Mouse (Mus musculus): ENCODE measurements at regions not wholly inside any gene's neighbourhood (a gene's known extent, or its start where the extent isn't known, plus 50 kb on each side); places are given as distances from the start of the nearest gene placed in this dataset.

DNA sequence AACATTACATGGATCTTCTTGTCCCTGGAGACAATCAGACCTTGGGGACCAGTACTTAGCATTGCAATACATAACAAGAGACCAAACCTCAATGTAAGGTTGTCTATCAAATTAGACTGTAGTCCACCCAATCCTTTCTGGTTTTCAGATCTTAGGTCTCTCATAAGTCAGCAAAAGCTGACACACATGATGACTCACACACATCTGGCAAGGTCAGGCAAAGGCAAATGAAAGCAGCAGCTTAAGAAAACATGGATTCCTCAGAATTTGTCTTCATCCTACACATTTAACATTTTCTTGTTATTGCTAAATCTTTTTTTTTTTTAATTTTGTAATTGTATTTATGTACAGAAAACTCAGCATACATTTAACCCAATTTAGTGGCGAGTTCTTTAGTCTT lies 52.0 kb downstream of the Gm11983 start:
- in situ Hi-C loops (cut with MboI, MseI) = no loop called here

DNA sequence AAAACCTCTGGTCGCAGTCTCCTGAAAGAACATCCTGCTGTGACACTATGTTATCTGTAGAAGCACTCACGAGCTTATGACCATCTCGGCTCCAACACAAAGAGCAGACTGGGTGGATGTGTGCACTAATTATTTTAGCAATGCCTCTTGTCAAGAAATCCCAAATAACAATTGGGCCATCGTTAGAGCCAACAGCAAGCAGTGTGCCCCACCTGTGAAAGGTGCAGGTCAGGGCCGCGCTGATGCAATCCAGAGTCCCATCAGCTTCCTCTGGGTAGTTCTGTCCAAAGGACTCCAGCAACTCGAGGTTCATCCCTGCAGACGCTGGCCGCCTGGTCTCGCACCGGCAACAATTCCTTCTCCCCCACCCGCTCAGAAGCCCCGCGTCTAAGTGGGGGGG lies 54.6 kb downstream of the Gm11983 start:
- in situ Hi-C loops (cut with MboI, MseI) = no loop called here

DNA sequence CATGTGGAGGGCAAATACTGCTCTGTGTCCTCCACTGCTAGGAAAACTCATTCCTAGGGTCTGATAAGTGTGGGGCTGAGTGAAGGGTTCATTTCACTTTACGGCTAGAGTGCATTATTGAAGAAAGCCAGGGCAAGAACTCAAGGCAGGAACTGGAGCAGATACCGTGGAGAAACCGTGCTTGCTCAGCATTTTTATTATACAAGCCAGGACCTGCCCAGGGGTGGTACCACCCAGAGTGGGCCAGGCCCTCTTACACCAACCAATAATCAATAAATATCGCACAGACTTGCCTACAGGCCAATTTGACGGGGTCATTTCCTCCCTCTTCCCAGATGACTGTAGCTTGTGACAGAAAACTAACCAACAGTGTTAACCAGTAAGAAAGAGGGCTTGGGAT lies 57.7 kb downstream of the Gm11983 start:
- in situ Hi-C loops (cut with MboI, MseI) = no loop called here

DNA sequence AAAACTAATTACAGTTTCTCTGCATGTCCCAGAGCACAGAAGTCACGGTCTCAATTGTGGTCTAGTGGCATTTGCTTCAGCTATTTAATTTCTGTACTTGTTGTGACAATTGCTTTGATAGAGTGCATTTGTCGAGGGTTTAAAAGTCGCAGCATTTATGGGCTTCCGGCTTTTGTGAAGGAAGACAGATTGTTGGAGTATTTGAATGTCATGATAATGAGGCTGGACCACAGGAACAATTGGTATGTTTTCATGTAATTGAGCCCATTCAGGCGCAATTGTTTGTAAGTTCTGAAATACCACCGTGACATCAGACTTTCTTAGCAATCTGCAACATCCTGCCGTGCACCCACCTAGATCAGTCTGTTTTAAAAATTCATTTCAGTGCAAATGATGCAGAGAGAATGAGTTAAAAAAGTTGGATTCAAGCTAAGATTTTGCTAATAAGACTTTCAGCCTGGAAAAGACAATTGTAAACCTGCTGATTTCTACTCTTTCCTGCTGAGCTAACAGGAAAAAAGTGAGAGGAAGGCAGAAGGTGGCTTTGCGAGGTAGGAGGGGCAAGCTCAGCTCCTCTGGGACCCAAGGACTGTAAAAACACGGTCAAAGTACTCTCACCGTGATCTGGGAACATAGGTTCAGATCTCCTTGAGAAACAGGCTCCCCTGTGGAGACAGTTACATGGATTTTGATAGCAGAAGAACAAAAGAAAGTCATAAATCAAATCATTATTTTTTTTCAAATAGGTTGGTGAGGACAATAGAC lies 58.7 kb downstream of the Gm11983 start:
- in situ Hi-C loops (cut with MboI, MseI) = no loop called here

DNA sequence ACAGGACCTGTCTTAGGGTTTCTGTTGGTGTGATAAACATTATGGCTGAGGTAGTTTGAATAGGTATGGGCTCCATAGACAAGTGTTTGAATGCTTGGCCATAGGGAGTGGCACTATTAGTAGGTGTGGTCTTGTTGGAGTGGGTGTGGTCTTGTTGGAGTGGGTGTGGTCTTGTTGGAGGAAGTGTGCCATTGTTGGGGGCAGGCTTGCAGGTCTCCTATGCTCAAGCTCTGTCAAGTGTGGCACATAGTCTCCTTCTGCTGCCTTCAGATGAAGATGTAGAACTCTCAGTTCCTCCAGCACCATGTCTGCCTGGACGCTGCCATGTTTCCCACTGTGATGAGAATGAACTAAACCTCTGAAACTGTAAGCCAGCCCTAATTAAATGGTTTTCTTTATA lies 59.9 kb downstream of the Gm11983 start:
- in situ Hi-C loops (cut with MboI, MseI) = no loop called here

DNA sequence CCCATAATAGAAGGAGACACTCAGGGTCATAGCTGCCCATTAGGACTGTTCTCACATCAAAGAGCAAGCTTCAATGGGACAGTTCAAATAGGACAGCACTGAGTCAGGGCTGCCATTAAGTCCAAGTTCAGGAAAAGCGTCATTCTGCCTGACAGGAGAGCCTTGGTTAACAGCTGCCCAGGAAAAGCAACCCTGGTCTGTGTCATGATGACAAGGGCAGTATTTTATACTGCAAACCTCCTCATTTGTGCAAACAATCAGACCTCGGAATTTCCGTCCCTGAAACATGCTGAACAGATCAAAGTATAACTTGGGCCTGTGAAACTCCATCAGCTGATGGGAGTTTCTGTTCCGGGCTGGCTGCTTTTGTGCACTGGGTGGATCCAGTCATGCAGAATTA lies 62.8 kb downstream of the Gm11983 start:
- in situ Hi-C loops (cut with MboI, MseI) = no loop called here

DNA sequence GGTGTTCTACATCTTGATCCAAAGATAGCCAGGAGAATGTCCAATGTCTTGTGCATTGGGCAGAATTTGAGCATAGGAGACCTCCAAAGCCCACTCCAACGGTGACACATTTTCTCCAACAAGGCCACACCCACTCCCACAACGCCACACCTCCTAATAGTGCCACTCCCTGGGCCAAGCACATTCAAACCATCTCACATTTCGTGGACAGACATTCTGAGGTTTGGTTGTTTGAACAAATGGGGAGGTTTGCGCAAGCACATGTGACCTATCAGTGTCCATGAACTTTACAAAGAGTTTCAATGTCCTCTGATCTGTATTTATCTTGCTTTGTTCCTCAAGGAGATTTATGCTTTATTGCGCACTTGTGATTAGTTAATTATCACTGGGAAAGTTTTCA lies 63.5 kb downstream of the Gm11983 start:
- in situ Hi-C loops (cut with MboI, MseI) = no loop called here

DNA sequence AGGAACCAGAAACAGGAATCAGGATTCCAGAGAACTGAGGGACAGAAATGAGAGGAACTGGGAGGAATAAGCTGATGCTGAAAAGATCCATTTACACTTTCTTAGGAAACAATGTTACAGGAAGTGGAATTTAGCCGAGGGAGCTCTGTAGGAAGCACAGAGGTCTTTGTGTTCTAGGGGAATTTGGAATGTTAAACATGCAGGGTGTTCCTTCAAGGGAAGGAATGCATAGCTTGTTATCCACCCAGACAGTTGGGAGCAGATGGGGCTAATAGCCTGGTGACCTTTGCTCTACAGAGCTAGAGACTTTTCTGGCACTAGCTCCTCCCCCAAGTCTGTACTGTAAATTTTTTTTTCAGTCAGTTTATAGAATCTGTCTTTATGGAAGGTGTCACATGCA lies 64.1 kb downstream of the Gm11983 start:
- in situ Hi-C loops (cut with MboI, MseI) = no loop called here

DNA sequence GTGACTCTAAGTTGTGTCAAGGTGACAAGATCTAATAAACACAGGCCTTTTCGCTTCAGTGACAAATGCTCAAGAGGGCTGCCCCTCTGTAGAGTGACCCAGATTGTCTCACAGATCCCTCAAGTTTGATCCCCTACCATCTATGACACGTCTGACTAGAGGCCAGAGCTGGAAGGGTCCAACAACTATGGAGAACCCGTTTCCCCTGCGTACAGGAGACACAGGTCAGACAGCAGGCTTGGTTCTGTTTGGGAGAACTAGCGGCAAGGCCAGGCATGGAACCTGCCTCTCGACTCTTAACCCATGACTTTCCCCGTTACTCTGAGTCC lies 68.1 kb downstream of the Gm11983 start:
- in situ Hi-C loops (cut with MboI, MseI) = loop anchor here (5.0 kb wide), 3 partner anchors 42 to 117 kb away; no protein-coding TSS in a partner anchor

DNA sequence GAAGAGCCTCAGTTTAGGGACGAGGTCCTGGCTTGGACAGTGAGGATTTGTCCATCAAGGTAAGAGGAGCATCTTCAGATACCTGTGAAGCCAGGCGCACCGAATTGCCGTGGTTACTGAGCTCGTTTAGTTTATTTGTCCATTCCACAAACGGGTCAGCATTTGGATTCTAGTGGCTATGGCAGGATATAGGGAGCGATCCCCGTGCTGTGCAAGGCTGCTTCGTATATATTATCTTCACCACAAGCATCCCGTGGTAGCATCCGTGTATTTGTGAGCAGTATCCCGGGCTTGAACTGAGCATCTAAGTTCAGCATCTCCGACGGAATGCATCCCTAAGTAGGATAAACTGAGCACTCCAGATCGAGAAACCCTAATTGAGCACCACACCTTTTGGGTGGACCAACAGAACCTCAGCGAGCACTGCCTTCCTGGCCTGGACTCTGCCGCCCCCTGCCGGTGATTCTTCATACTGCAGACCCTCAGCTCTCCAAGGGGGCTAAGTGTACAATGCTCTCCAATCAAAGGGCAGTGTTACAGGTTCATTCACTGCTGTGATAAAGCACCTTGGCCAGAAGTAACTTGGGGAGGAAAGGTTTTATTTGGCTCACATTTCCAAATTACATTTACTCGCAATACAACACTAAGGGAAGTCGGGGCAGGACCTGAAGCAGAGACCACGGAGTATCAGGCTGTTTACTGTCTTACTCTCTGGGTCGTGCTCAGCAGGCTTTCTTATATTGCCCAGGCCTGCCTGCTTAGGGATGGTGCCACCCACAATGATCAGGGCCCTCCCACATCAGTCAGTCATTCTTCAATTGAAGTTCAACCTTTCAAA lies 68.6 kb downstream of the Gm11983 start:
- in situ Hi-C loops (cut with MboI, MseI) = loop anchor here (5.0 kb wide), 3 partner anchors 42 to 117 kb away; no protein-coding TSS in a partner anchor

DNA sequence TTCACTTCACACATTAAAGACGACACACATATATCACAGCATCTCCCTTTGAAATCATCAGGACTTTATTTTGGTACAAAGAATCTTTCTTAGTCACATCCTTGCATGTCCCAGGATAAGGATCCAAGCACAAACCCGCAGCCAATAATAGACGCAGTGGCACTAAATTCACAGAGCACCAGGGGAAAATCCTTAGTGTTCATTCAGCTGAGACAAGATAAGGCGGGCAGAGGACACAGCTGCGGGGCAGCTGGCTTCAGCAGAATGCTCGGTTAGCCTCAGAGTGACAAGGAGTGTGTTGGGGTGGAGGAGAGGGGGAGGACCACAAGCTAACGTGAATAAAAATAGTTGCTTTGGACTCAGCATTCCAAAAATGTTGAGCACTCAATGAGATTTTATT lies 70.7 kb downstream of the Gm11983 start:
- in situ Hi-C loops (cut with MboI, MseI) = loop anchor here (5.0 kb wide), 3 partner anchors 39 to 114 kb away; no protein-coding TSS in a partner anchor

DNA sequence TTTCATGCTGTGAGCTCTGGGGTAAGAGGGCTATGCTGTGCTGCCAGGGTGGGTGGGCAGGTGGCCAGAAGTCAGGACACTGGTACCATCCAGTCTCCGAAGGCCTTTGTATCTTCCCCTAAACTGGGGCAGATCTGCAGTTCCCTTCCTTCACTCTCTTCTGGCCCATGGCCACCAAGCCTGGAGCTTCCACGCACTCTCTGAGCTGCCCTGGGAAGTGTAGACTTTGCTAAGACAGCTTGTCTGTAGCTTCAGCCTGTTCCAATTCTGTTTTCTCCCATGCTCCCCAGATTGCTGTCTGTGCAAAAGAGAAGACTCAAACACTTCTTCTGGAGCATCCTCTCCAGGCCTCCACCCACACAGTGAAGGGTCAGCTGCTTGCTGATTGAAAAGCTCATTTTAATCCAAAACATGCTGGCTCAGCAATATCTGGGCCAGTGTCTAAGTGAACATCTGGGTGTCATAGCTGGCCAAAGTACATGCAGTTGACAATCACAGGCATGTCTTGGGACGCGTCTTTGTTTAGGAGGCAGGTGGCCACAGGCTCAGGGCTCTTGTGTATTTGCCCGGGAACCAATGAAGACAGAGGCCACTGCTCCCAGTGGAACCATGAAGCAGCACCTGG lies 72.0 kb downstream of the Gm11983 start:
- in situ Hi-C loops (cut with MboI, MseI) = loop anchor here (5.0 kb wide), 3 partner anchors 38 to 113 kb away; no protein-coding TSS in a partner anchor

DNA sequence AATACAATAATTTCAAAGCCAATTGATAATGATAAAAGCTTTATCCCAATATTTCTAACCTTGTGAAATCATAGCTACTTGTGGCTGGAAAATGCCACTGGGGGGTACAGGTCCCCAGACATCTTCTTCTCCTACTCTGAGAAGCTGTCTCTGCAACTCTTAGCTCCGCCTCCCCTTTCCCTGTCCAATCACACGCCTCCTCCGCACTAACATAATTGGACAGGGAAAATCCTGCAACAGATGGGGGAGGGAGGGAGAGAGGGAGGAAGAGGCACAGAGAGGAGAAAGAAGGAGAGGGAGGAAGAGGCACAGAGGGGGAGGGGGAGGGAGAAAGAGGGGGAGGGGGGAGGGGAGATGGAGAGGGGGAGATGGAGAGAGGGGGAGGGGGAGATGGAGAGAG lies 73.3 kb downstream of the Gm11983 start:
- in situ Hi-C loops (cut with MboI, MseI) = no loop called here

DNA sequence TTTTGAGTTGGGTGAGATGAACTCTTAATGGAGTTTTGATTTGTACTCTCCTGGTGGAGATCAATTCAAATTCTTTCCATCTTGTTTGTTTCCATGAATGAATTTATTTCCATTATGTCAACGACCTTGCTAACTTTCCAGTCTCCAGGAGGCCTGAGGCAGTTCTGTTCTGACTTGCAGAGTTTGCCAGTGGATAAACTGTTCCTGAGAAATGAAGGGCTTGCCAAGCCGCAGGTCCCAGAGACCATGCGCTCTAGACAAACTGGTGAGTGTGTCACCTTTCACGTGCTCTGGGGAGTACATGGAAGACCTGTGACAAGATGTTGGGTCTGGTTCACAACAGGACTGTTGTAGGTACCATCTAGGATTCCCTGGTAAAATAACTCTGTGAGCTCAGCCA lies 74.5 kb downstream of the Gm11983 start:
- in situ Hi-C loops (cut with MboI, MseI) = no loop called here

DNA sequence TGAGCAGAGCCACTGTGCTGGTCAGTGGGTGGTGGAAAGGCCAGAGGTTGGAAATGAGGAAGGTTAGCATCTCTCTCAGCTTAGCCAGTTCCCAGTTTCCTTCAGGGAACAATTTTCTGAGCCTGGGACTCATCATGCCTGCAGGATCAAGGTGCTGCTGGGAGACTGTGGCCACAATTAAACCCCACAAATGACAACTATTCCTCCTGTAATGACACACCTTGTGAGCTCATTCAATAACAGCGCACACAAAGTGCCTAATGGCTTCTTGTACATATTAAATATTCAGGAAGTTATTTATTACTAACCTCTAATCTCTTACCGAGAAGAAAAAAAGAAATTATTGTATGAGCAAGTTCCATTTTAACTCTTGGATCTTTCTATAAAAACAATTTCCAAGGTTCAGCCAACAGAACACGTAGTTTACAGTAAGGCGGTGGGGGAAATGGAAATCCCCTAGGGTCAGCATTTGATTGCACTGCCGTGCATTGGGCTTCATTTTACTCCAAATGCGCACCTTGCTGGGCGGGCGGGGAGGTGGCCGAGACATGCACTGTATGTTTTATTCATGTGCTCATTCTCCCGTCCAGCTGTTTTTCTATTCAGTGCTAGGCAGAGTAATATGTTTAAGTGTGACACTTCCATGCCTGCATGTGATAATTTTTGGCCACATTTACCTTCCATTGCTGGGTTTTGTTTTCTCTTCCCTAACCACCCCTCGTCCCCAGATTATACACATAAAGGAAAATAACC lies 75.4 kb downstream of the Gm11983 start:
- in situ Hi-C loops (cut with MboI, MseI) = no loop called here

DNA sequence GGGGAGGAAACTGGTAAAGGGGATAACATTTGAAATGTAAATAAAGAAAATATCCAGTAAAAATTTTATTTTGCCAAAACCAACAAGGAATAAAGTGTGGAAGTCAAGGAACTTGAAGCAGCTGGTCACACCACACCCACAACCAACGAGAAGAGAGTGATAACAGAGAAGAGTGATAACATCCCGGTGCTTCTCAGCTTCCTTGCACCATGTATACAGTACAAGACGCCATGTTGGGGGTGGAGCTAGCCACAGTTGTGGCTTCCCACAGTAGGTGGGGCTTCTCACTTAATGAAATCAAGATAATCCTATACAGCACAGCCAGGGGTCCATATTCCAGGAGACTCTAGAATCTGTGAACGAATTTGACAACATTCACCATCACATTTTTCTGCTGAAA lies 77.9 kb downstream of the Gm11983 start:
- in situ Hi-C loops (cut with MboI, MseI) = no loop called here

DNA sequence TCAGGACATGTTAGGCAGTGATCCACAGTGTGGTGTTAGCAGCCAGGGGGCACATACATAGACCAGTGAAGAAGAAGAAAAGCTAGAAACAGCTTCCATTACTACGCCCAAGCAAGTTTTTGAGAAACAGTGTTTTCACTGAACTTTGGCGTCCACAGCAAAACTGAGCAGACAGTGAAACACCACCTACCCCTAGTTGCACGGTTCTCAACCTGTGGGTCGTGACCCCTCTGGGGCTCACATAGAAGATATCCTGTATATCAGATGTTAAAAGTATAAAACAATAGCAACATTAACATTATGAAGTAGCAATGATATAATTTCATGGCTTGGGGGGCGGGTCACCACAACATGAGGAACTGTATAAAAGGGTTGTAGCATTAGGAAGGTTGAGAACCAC lies 81.1 kb downstream of the Ramp3 start:
- in situ Hi-C loops (cut with MboI, MseI) = no loop called here

DNA sequence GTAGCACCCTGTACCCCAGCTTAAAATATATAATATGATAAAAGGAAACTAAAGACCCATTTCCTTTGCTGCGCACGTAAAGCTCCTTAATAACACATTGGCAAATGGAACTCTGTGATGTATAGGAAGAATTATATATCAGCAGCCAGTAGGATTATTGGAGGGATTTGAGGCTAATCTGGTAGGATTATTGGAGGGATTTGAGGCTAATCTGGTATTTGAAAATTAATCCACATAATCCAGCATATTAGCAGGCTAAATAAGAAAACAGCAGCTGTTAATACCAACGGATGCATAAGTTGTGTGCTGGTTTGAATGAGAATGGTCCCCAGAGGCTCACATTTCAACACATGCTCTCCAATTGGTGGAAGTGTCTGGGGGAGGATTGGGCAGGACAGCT lies 80.3 kb downstream of the Ramp3 start:
- in situ Hi-C loops (cut with MboI, MseI) = no loop called here

DNA sequence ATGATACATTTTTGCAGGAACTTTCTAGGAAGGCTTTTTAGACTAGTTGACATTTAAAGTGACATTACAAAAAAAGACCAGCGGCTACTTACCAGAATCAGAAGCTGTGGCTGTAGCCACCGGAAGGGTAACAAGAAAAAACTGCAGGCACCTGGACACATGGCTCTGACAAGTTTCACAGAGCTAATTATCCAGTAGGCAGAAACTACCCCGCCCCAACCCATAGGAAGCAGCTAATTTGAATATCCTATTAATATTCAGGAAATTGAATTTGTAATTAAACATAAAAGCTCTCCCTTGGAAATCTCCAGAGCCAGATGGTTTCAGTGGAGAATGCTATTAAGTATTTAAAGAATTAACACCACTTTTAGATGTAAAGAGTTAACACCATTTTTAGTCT lies 79.8 kb downstream of the Ramp3 start:
- in situ Hi-C loops (cut with MboI, MseI) = no loop called here

DNA sequence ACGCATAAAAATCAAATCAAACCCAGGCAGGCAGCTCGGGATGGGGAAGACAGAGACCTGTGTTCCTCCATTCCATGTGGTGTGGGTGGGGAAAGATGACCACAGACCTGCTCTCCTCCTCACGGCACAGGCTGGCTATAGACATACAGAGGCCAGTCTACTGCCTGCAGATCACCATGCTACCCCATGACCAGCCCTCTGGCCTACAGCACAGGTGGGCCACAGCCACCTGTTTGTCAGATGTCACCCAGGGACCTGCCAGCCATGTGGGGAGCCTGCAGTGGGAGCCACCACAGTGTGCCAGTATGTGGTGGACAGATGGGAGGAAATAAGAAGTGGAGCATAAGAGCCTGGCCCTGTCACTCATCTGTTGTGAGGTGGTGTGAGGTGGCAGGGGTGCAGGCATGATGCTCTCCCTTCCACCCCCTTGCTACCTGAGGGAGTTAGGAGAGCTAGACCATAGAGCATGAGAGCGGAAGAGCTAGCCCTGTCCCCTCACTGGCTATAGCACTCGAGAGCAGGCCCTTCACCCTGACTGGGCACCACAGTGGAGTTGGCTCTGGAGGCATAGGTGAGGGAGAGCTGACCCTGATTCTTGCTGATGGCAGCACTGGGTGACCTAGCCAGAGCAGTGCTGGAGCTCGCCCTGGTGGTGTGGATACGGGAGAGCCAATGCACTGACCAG lies 76.6 kb downstream of the Ramp3 start:
- in situ Hi-C loops (cut with MboI, MseI) = no loop called here

DNA sequence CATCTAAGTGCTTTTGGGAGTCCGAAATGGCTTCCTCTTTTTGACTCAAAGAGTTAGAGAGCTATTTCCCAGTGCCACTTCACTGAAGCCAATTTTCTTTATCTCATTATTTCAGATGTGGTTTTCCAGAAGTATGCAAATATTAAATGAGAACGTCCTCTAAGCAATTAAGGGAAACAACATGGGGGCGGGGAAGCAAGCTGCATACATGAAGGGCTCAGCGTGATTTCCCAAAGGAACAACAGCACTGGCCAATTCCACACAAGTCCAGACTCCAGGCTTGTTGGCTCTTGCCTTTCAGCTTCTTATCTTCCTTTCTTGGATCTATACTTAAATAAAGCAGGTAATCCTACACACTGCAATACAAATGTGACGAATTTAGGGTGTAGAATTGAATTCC lies 73.2 kb downstream of the Ramp3 start:
- in situ Hi-C loops (cut with MboI, MseI) = no loop called here

Data from T-helper 17 cell (primary cell).